Mouse (Mus musculus) layer of hippocampus, adult 9-10 months (tissue): ENCODE results near the gene Gtpbp1.

Source experiments
- DNase-seq: peaks from one replicate; pipeline ENCODE4 v3.0.0; 2022; ENCODE audit warnings: low spot score

Gtpbp1 gene

DNA sequence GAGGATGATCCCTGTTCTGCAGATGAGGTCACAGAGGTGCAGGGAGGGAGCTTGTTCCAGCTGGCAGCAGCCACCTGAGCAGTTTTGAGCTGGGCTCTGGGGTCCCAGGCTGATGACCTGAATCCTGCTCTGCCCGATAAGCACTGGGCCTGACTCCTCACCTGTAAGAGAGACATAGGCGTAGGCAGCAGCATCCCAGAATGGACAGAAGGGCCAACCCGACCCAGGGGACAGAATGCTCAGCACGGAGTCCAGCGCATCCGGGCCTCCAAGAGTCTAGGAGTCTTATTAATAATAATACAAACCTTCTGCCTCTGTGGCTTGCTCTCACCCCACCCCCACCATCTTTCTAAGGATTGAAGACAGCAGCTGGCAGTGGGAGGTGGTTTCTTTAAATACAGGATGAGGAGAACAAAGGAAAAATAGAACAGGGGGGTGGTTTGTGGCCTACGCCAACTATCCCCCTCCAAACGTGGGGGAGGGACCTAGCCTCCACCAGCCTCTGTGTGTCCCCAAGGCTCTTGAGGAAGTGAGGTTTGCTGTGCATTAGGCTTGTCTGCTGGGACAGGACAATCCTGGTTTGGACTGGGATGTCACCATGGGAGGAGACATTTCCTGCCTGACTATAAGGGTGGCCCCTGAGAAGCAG is 65.5 kb downstream of the Gtpbp1 start:
- DNase-seq = no peak

- DNase-seq = no peak
Observed at GRCm38 (mm10) chr15:79757118-79757517, 66.5 kb downstream of the Gtpbp1 start.

DNA sequence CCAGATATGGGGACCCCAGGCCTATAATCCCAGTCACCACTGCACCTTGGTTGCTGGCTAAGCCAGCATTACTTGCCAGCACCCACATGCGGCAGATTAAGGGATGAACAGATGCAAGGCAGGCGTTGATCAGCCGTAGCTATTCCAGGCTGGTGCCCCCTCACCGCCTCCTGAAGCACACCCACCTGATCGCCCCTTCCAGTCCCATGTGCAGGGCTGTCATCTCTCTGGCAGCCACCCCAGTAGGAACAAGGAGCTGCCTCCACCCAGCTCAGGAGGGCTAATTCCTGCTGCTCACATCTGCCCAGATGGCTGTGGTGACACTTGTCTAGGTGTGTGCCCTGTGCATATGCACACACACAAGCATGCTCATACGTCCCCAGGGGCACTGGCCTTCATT is 70.3 kb downstream of the Gtpbp1 start:
- no peak for DNase-seq

DNA sequence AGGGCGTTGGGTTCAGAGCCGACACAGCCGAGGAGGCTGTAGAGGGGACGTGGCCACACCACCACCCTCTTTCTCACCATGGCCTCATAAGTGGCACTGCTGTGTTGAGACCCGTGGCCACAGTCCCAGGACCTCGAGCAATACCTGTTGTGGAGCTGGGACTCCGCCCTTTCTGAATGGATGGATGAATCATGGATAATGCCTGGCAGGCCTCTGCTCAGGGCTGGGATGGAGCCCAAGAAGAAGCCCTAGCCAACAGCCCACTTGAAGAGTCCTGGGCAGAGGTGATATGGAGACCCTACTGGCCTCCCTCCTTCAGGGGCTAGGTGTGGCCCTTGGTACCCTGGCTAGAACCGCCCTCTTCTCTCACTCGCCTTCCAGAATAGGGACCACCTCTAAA is 72.4 kb downstream of the Gtpbp1 start:
- DNase-seq = no peak

GRCm38 (mm10) chr15:79763601-79764246 is 73.1 kb downstream of the Gtpbp1 start:
- no peak for DNase-seq

DNA sequence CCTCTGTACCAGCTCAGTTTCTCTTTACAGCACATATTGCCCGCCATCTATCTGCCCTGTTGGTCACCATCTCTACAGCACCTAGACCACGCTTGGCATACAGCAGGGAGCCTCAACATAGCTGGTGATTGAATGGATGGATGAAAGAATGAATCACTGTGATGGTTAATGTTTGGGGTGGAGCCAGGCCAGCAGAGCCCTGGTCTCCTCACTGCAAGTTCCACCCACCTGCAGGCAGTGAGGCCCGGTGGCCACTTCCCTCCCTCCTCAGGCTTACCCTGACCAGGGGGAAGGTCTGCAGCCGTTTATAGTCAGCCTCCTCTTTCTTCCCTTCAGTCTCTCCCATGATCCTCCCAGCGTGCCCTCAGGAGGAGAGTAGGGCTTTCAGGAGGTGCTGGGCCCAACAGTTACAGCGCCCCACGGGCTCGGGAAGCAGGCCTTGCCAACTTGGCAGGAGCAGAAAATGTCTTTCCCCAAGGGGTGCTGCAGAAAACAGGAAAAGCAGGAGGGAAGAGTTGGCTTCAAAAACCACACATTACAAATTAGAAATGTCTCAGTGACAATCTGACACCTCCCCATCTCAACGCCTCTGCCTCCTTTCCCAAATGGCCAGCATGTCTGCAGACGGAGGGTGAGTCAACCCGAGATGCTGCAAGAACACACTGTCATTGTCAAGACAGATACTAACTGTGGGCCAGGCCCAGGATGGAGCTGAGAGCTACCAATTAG is 74.1 kb downstream of the Gtpbp1 start:
- DNase-seq = peak; percentile 48

- no peak for DNase-seq
Observed at GRCm38 (mm10) chr15:79765361-79765760, 74.7 kb downstream of the Gtpbp1 start.

DNA sequence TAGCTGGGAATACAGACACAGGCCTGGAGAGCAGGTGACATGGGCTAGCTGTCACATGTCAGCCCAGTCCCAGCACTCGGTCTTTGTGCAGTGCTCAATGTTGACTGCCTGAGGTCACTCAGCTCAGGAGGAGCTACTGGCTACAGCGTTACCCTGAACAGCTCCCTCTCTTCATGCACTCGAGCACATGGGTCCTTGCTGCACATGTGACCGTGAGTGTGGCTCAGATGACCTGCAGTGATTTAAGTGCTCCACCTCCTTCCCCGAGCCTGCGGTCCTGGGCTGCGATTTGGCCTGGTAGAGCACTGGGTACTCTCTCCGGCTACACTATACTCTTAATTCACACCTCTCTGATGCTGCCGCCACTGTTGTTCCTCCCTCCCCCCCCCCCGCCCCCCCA is 75.5 kb downstream of the Gtpbp1 start:
- no peak for DNase-seq

DNA sequence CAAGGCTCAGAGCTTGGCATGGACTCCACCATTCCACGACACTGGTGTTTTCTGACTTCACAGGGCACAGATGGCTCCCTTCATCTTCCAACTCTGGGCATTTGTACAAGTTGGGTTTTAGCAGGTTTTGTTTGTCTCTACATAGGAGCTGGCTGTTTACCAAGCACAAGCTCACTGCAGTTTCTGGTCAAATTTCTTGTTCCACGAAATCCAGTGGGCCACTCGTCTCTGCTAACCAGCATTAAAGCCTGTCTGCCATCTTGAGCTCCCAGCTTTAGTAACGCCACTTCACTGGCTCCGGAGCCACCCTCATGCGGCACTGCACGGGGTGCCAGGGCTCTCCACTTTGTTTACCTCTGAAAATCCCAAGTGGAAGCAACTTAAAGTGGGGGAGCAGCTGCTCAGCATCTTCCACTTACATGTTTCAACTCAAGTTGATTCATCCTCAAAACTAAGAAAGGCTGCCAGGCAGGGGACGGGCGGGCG is 76.0 kb downstream of the Gtpbp1 start:
- DNase-seq = no peak

GRCm38 (mm10) chr15:79767327-79767961 is 76.8 kb downstream of the Gtpbp1 start:
- DNase-seq = no peak

GRCm38 (mm10) chr15:79768302-79768701 is 77.7 kb downstream of the Gtpbp1 start:
- no peak for DNase-seq

GRCm38 (mm10) chr15:79770629-79771240 is 80.1 kb downstream of the Gtpbp1 start:
- no peak for DNase-seq
